Mouse (Mus musculus): Measurements from ENCODE around the gene Sort1. TPM values are rescaled to one million over a fixed set of nuclear protein-coding genes. Genes with fewer than 3 reads are reported as not detected.

The Sort1 gene
- total and polyA plus RNA-seq, 2 experiments from 2014 or later: 12.7 to 80.3 TPM

DNA sequence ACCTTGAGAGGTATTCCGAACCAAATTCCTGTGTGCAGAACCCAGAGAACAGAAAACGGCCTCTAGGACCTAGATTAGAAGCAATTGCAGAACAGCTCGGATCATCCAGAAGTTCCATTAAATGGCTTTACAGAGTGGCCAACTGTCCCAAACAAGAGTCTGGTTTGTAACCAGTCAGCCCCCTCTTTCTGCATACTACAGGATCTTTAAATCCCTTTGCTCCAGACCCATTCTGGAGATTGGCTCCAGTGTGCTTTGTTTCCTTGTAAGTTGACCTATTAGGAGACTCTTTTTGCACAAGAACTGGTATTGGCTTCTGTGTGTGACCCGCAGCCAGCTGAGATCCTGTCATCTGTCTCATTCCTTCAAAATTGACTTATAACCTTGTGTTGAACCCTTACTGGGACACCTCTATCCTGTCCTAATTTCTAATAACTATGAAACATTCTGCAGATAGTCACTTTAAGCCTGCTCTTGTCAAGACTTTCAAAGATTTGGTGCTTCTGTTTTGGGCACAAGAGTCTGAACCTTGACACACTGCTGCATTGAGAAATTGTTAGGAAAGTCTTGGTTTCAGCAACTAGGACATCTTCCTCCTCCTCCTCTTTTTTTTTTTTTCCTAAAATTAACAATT, 1.3 kb downstream of the Sort1 start:
- Histone ChIP-seq H3K4me3 (ENCODE audit: low read depth, low read length) (peak overlapping the region; percentile 96), H3K9me3 (ENCODE audit: low read length) (no peaks in the 10 kb centered on the region), H3K4me1 (ENCODE audit: insufficient read depth, low read length) (peaks cover 21% of the 10 kb centered on the region), H3K36me3 (ENCODE audit: insufficient read depth, low read length) (no peaks in the 10 kb centered on the region), H3K9ac (replicated peaks; ENCODE audit: low read length, poor library complexity, severe bottlenecking) (peak overlapping the region; percentile 90; the same call in 1 of the 2 replicates), H3K4me2 (ENCODE audit: low read depth, low read length, poor library complexity, severe bottlenecking) (peak overlapping the region; percentile 80), H3K27ac (ENCODE audit: low read depth, low read length) (no peak overlapping the region), H3K27me3 (ENCODE audit: insufficient read depth, low read length) (no peaks in the 10 kb centered on the region)
- TF ChIP-seq CTCF (IDR thresholded peaks at IDR 0.05): no peak
- WGBS: 45% methylated on average over 4 of the region's 4 CpGs
- no peak for DNase-seq (ENCODE audit: low spot score)
- ATAC-seq (ENCODE audit: low FRiP score): no peak

GRCm38 (mm10) chr3:108286671-108287439, 3.0 kb downstream of the Sort1 start:
- H3K9me3 ChIP-seq (ENCODE audit: low read length): no peaks in the 10 kb centered on the region
- peaks cover 21% of the 10 kb centered on the region for H3K4me1 ChIP-seq (ENCODE audit: insufficient read depth, low read length)
- no peak for TF ChIP-seq CTCF (IDR thresholded peaks at IDR 0.05)
- WGBS: 50% methylated on average over 14 of the region's 14 CpGs
- no peaks in the 10 kb centered on the region for H3K27me3 ChIP-seq (ENCODE audit: insufficient read depth, low read length)
- H3K27ac ChIP-seq (ENCODE audit: low read depth, low read length): no peak overlapping the region
- peak overlapping the region; percentile 16; the same call in 1 of the 2 replicates for H3K4me2 ChIP-seq (ENCODE audit: low read depth, low read length, poor library complexity, severe bottlenecking)
- DNase-seq (ENCODE audit: low spot score) (no peak), ATAC-seq (ENCODE audit: low FRiP score) (no peak)
- H3K4me3 ChIP-seq (ENCODE audit: low read depth, low read length): no peak overlapping the region
- H3K9ac ChIP-seq (replicated peaks; ENCODE audit: low read length, poor library complexity, severe bottlenecking): no peak overlapping the region
- no peaks in the 10 kb centered on the region for H3K36me3 ChIP-seq (ENCODE audit: insufficient read depth, low read length)

DNA sequence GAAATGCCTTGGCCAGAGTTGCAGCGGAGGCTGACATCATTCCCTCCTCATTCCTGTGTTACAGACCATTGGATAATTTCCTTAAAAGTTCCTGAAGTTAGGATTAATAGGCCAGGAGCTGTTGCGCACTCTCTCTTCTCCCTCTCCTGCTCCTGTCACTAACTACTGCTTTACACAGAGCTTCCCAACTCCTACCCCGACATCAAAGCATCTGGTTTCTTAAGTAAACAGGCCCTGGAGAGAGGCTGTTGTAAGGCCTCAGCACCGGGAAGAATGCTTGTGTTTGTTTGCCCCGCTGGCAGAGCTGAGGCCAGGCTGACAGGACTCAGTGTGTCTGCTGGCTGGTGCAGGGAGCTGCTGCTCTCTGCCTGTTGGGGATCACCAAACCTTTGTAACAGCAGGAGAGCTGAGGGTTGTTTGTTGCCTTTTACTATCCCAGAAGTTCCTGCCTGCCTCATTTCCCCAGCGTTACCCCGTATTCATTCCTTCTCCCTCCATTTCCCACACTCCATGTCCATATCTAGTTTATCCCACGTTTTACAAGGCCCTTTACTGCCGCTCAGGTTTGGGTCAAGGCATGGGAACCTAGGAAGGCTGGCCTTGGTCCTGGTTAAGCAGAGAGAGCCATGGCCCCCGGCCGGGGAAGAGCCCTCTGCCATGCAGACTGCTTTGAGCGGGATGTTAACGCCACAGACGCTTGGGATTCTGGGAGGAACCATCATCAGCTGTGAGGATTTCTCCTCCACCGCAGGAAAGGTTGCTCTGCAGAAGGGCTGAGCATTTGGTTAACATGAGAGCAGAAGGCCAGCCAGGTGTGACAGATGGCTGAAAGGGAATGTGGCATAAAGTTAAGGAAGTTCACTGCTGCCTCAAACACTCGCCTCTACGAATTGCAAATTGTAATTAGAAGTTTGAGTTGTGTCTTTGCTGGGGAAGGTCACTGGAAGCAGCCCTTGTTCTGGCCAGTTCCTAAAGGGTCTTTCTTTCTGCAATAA, 4.2 kb downstream of the Sort1 start:
- H3K36me3 ChIP-seq (ENCODE audit: insufficient read depth, low read length): no peaks in the 10 kb centered on the region
- no peaks in the 10 kb centered on the region for H3K9me3 ChIP-seq (ENCODE audit: low read length)
- no peak for TF ChIP-seq CTCF (IDR thresholded peaks at IDR 0.05)
- peak overlapping the region; percentile 44; the same call in 1 of the 2 replicates for H3K9ac ChIP-seq (replicated peaks; ENCODE audit: low read length, poor library complexity, severe bottlenecking)
- H3K4me1 ChIP-seq (ENCODE audit: insufficient read depth, low read length): peaks cover 21% of the 10 kb centered on the region
- peak overlapping the region; percentile 24 for H3K4me2 ChIP-seq (ENCODE audit: low read depth, low read length, poor library complexity, severe bottlenecking)
- DNase-seq (ENCODE audit: low spot score) (peak; percentile 64), ATAC-seq (ENCODE audit: low FRiP score) (no peak)
- no peaks in the 10 kb centered on the region for H3K27me3 ChIP-seq (ENCODE audit: insufficient read depth, low read length)
- H3K27ac ChIP-seq (ENCODE audit: low read depth, low read length): peak overlapping the region; percentile 51
- H3K4me3 ChIP-seq (ENCODE audit: low read depth, low read length): no peak overlapping the region
- 12% methylated on average over 17 of the region's 17 CpGs for WGBS

- no peak overlapping the region for H3K9ac ChIP-seq (replicated peaks; ENCODE audit: low read length, poor library complexity, severe bottlenecking)
- no peak overlapping the region for H3K4me2 ChIP-seq (ENCODE audit: low read depth, low read length, poor library complexity, severe bottlenecking)
- no peak for TF ChIP-seq CTCF (IDR thresholded peaks at IDR 0.05)
- no peaks in the 10 kb centered on the region for H3K9me3 ChIP-seq (ENCODE audit: low read length)
- peaks cover 21% of the 10 kb centered on the region for H3K4me1 ChIP-seq (ENCODE audit: insufficient read depth, low read length)
- no peak for DNase-seq (ENCODE audit: low spot score)
- WGBS: 86% methylated on average over 13 of the region's 13 CpGs
- no peak overlapping the region for H3K27ac ChIP-seq (ENCODE audit: low read depth, low read length)
- no peaks in the 10 kb centered on the region for H3K36me3 ChIP-seq (ENCODE audit: insufficient read depth, low read length)
- H3K4me3 ChIP-seq (ENCODE audit: low read depth, low read length): no peak overlapping the region
- no peak for ATAC-seq (ENCODE audit: low FRiP score)
- H3K27me3 ChIP-seq (ENCODE audit: insufficient read depth, low read length): no peaks in the 10 kb centered on the region
These were observed 5.6 kb downstream of the Sort1 start for GRCm38 (mm10) chr3:108289311-108290130.
